17 mouse cellular contexts compared by ENCODE assay signal in genomic region chr2:167066528-167067516, GRCm38 (mm10). TPM values are rescaled to one million over a fixed set of nuclear protein-coding genes. Genes with fewer than 3 reads are reported as not detected.
DNase-seq lines count a peak whose midpoint lies in the region; ATAC-seq and TF ChIP-seq lines count a peak whose summit lies in the region.
"Had no signal": no experiment of that assay in that cellular context is flagged by ENCODE, and none has a peak within 500 bp of the region (broad histone marks: within the 10 kb centered on the region; RNA-seq: fewer than 3 reads in every experiment).

No protein-coding gene starts in this region.

- H3K9ac ChIP-seq in midbrain, embryonic 14.5 days (replicated peaks; ENCODE audit: low read length): no peak overlapping the region
- H3K9ac ChIP-seq in embryonic facial prominence, embryonic 14.5 days (ENCODE audit: low read depth, low read length): no peak overlapping the region
- H3K9ac ChIP-seq: embryonic facial prominence, embryonic 12.5 days; hindbrain, embryonic 14.5 days had no signal

- ATAC-seq in midbrain, embryonic 14.5 days (ENCODE audit: low FRiP score, low TSS enrichment): no peak
- no peak for ATAC-seq in embryonic facial prominence, embryonic 14.5 days (ENCODE audit: low read depth)
- ATAC-seq in megakaryocyte progenitor cell, adult 5-6 weeks (replicated peaks; ENCODE audit: poor library complexity): peak; percentile 18
- ATAC-seq: Patski had no signal

- H3K4me1 ChIP-seq in midbrain, embryonic 10.5 days: peaks cover 25% of the 10 kb centered on the region
- peaks cover 14% of the 10 kb centered on the region for H3K4me1 ChIP-seq in midbrain, embryonic 14.5 days (ENCODE audit: control insufficient read depth, insufficient read depth, low read length)
- peaks cover under 1% of the 10 kb centered on the region for H3K4me1 ChIP-seq in embryonic facial prominence, embryonic 14.5 days (ENCODE audit: control insufficient read depth, insufficient read depth, low read length)
- peaks cover 6% of the 10 kb centered on the region; the same call in 1 of the 2 replicates for H3K4me1 ChIP-seq in lung, adult 2 months (ENCODE audit: control insufficient read depth, insufficient read depth, low read length)

- H3K27me3 ChIP-seq in midbrain, embryonic 10.5 days (ENCODE audit: low read depth, poor library complexity, severe bottlenecking): no peaks in the 10 kb centered on the region
- H3K27me3 ChIP-seq in midbrain, embryonic 14.5 days (ENCODE audit: control insufficient read depth, insufficient read depth, low read length): no peaks in the 10 kb centered on the region
- H3K27me3 ChIP-seq in embryonic facial prominence, embryonic 14.5 days (replicated peaks; ENCODE audit: control insufficient read depth, insufficient read depth, low read length): no peaks in the 10 kb centered on the region
- H3K27me3 ChIP-seq: embryonic facial prominence, embryonic 12.5 days; Patski had no signal

- H3K4me3 ChIP-seq in midbrain, embryonic 10.5 days: no peak overlapping the region
- no peak overlapping the region for H3K4me3 ChIP-seq in midbrain, embryonic 14.5 days (replicated peaks; ENCODE audit: low read depth, low read length)
- no peak overlapping the region for H3K4me3 ChIP-seq in embryonic facial prominence, embryonic 14.5 days (ENCODE audit: low read depth, low read length)
- no peak overlapping the region for H3K4me3 ChIP-seq in lung, adult 2 months (replicated peaks; ENCODE audit: extremely low read depth, low read depth, low read length)
- H3K4me3 ChIP-seq: embryonic facial prominence, embryonic 12.5 days had no signal

- TF ChIP-seq CTCF in lung, adult 2 months (IDR thresholded peaks at IDR 0.05; ENCODE audit: insufficient read depth, low read length): no peak

- peaks cover 33% of the 10 kb centered on the region for H3K36me3 ChIP-seq in midbrain, embryonic 10.5 days
- peaks cover 24% of the 10 kb centered on the region for H3K36me3 ChIP-seq in midbrain, embryonic 14.5 days (ENCODE audit: control insufficient read depth, insufficient read depth, low read length)
- peaks cover 24% of the 10 kb centered on the region for H3K36me3 ChIP-seq in embryonic facial prominence, embryonic 14.5 days (ENCODE audit: control insufficient read depth, insufficient read depth, low read length)

- DNase-seq in midbrain, embryonic 10.5 days (ENCODE audit: low spot score): peak; percentile 42
- no peak for DNase-seq in midbrain, embryonic 14.5 days
- peak; percentile 71 for DNase-seq in ES-CJ7 (ENCODE audit: low read depth, low spot score)
- no peak for DNase-seq in embryonic facial prominence, embryonic 14.5 days (ENCODE audit: low spot score)
- no peak for DNase-seq in thymus, adult 18-20 months
- no peak for DNase-seq in layer of hippocampus, postnatal 10 days (ENCODE audit: low spot score in 2 of 2)
- no peak for DNase-seq in lung, adult 2 months
- DNase-seq: adrenal gland, postnatal 14 days; cerebellum, adult 11 months; lung, postnatal 10 days; right cerebral cortex, adult 18-20 months; thymus, postnatal 4 days had no signal

- no peak overlapping the region for H3K4me2 ChIP-seq in midbrain, embryonic 14.5 days (ENCODE audit: low read length)
- no peak overlapping the region for H3K4me2 ChIP-seq in embryonic facial prominence, embryonic 14.5 days (ENCODE audit: low read depth, low read length)
- H3K4me2 ChIP-seq: embryonic facial prominence, embryonic 12.5 days; heart, embryonic 11.5 days; hindbrain, embryonic 14.5 days had no signal

- 37% methylated on average over 6 of the region's 6 CpGs for WGBS in midbrain, embryonic 10.5 days
- WGBS in midbrain, embryonic 14.5 days: 30% methylated on average over 6 of the region's 6 CpGs
- WGBS in embryonic facial prominence, embryonic 14.5 days: 27% methylated on average over 6 of the region's 6 CpGs
- 34% methylated on average over 6 of the region's 6 CpGs for WGBS in lung, adult 2 months

- no peak for TF ChIP-seq POLR2A in lung, adult 2 months (IDR thresholded peaks at IDR 0.05; ENCODE audit: borderline replicate concordance, extremely low read depth, low read depth, low read length)

- no peaks in the 10 kb centered on the region for H3K9me3 ChIP-seq in midbrain, embryonic 10.5 days (replicated peaks)
- no peaks in the 10 kb centered on the region for H3K9me3 ChIP-seq in midbrain, embryonic 14.5 days (ENCODE audit: control insufficient read depth, low read length)
- no peaks in the 10 kb centered on the region for H3K9me3 ChIP-seq in embryonic facial prominence, embryonic 14.5 days (ENCODE audit: control insufficient read depth, low read length)
- H3K9me3 ChIP-seq: embryonic facial prominence, embryonic 12.5 days had no signal

- H3K27ac ChIP-seq in midbrain, embryonic 10.5 days (replicated peaks): no peak overlapping the region
- no peak overlapping the region for H3K27ac ChIP-seq in midbrain, embryonic 14.5 days (replicated peaks; ENCODE audit: low read depth, low read length)
- H3K27ac ChIP-seq in embryonic facial prominence, embryonic 14.5 days (replicated peaks; ENCODE audit: low read depth, low read length): 0 out of 2 replicates have a peak overlapping the region, but pooled peaks have one; percentile 1
- H3K27ac ChIP-seq: hindbrain, embryonic 14.5 days had no signal

RNA-seq across cellular contexts. Expression of gene Znfx1, which starts 4.0 kb away (rescaled TPM):
- 5.5 and 7.0 TPM in 2 replicates for polyA plus RNA-seq in midbrain, embryonic 10.5 days (2016; fragmentation: Nextera tagmentation; extraction: Ambion mirVana)
- polyA plus RNA-seq in midbrain, embryonic 14.5 days (2014; fragmentation: Nextera tagmentation; extraction: Ambion mirVana): 8.9 and 9.3 TPM in 2 replicates
- 9.5 and 10.2 TPM in 2 replicates for polyA plus RNA-seq in embryonic facial prominence, embryonic 14.5 days (2014; fragmentation: Nextera tagmentation; extraction: Ambion mirVana)
- 14.9 and 18.2 TPM in 2 replicates for total RNA-seq in megakaryocyte progenitor cell, adult 5-6 weeks (2015)
- 25.3 and 26.1 TPM in 2 replicates for total RNA-seq in megakaryocyte progenitor cell, adult 5-6 weeks (2017)
- total RNA-seq in layer of hippocampus, postnatal 10 days (2021): 10 to 100 TPM; 22.6 to 26.3 TPM
- 39.4 and 46.6 TPM in 2 replicates for polyA plus RNA-seq in lung, adult 2 months (2012; rRNA removed)

RNA-seq across cellular contexts. Expression of gene Ddx27, which starts 51.8 kb away (rescaled TPM):
- polyA plus RNA-seq in midbrain, embryonic 10.5 days (2016; fragmentation: Nextera tagmentation; extraction: Ambion mirVana): 63.9 and 69.3 TPM in 2 replicates
- 26.6 and 31.0 TPM in 2 replicates for polyA plus RNA-seq in midbrain, embryonic 14.5 days (2014; fragmentation: Nextera tagmentation; extraction: Ambion mirVana)
- polyA plus RNA-seq in embryonic facial prominence, embryonic 14.5 days (2014; fragmentation: Nextera tagmentation; extraction: Ambion mirVana): 31.2 and 34.8 TPM in 2 replicates
- total RNA-seq in megakaryocyte progenitor cell, adult 5-6 weeks (2015): 34.4 and 35.0 TPM in 2 replicates
- total RNA-seq in megakaryocyte progenitor cell, adult 5-6 weeks (2017): 105 and 132 TPM in 2 replicates
- 10 to 100 TPM; 34.8 to 36.1 TPM for total RNA-seq in layer of hippocampus, postnatal 10 days (2021)
- polyA plus RNA-seq in lung, adult 2 months (2012; rRNA removed): 17.3 and 18.6 TPM in 2 replicates

Comparison
In these comparisons a context has a peak if more than half of its experiments do, and no peak if none do; other contexts are left out.
1. DNase-seq: peak in midbrain, embryonic 10.5 days (single experiment) and ES-CJ7 (single experiment); none in midbrain, embryonic 14.5 days (single experiment), embryonic facial prominence, embryonic 14.5 days (single experiment), thymus, adult 18-20 months (0 of 2), layer of hippocampus, postnatal 10 days (0 of 2) and lung, adult 2 months (single experiment).